Mouse (Mus musculus): Measurements from ENCODE around the gene Ambp.

DNA sequence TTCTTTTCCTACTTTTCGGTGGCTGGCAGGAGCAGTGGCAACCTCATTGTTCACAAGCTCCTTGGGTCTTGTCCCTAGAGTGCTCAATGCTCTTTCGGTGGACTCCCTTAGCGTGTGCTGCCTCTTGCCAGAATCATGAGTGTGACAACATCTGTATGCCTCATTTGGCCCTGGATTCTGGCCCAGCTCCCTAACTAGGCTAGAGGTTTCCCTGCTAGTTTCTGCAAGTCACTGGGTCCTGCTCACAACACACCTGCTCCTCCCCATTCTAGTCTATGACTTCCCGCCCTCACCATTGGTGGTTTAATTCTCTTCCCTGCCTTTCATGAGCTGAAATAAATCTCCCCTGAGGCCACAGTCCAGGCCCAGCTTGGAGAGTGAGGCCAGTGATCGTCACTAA, 44.8 kb upstream of the Ambp start:
- TF ChIP-seq CTCF (IDR thresholded peaks at IDR 0.05; ENCODE audit: control insufficient read depth, insufficient read depth, insufficient read length) (no peak), MAX (IDR thresholded peaks at IDR 0.05) (no peak)
